In genomic region chr19:26646128-26646527, GRCm38 (mm10) we compare ENCODE assay signal across 11 mouse cellular contexts. TPM values are rescaled to one million over a fixed set of nuclear protein-coding genes. Genes with fewer than 3 reads are reported as not detected.
DNase-seq lines count a peak whose midpoint lies in the region; ATAC-seq and TF ChIP-seq lines count a peak whose summit lies in the region.
"Had no signal": no experiment of that assay in that cellular context is flagged by ENCODE, and none has a peak within 500 bp of the region (broad histone marks: within the 10 kb centered on the region; RNA-seq: fewer than 3 reads in every experiment).

No protein-coding gene starts in this region.

- ATAC-seq in common myeloid progenitor, adult 5-6 weeks (replicated peaks; ENCODE audit: low read depth, poor library complexity, severe bottlenecking), result peak; percentile 95
- ATAC-seq in frontal cortex, adult (ENCODE audit: low TSS enrichment), result no peak; the same call in 1 of the 2 replicates

- DNase-seq in kidney, adult 2 months, result peak; percentile 40
- no peak for DNase-seq in kidney, adult 18-20 months
- peak; percentile 83 for DNase-seq in CD4-positive helper T cell, adult 2 months (ENCODE audit: low read depth, low spot score)
- DNase-seq in spleen, adult 2 months (ENCODE audit: low read depth in 1 of 2, low spot score in 2 of 2), result peak; percentile 55 to 76
- DNase-seq in urinary bladder, adult 2 months (ENCODE audit: low spot score), result no peak
- DNase-seq in ovary, postnatal 10 days (ENCODE audit: low spot score), result no peak
- DNase-seq: adrenal gland, adult 2 months; gastrocnemius, adult 2 months had no signal

- H3K4me3 ChIP-seq in kidney, adult 2 months (ENCODE audit: insufficient read depth, low read depth, low read length), result no peak overlapping the region
- no peak overlapping the region for H3K4me3 ChIP-seq in spleen, adult 2 months (ENCODE audit: extremely low read depth, insufficient read depth, insufficient read length)
- H3K4me3 ChIP-seq: erythroblast, embryonic 14.5 days; gastrocnemius, adult 2 months had no signal

- 22% methylated on average over 2 of the region's 2 CpGs for WGBS in kidney, adult 2 months
- WGBS in spleen, adult 2 months, result 4% methylated on average over 2 of the region's 2 CpGs

- H3K27ac ChIP-seq in kidney, adult 2 months (ENCODE audit: insufficient read depth, low read depth, low read length), result no peak overlapping the region
- H3K27ac ChIP-seq in spleen, adult 2 months (ENCODE audit: insufficient read depth, low read length), result peak overlapping the region; percentile 6
- H3K27ac ChIP-seq: gastrocnemius, adult 2 months had no signal

- no peaks in the 10 kb centered on the region for H3K4me1 ChIP-seq in kidney, adult 2 months (ENCODE audit: control insufficient read depth, insufficient read depth, low read length)
- peaks cover 5% of the 10 kb centered on the region for H3K4me1 ChIP-seq in spleen, adult 2 months (ENCODE audit: control insufficient read depth, insufficient read depth, insufficient read length)

- peaks cover 13% of the 10 kb centered on the region for H3K36me3 ChIP-seq in kidney, adult 2 months (ENCODE audit: control insufficient read depth, insufficient read depth, low read length)
- H3K36me3 ChIP-seq in spleen, adult 2 months (ENCODE audit: control insufficient read depth, insufficient read depth, low read length), result peaks cover 22% of the 10 kb centered on the region

- TF ChIP-seq CTCF in kidney, adult 2 months (conservative IDR thresholded peaks at IDR 0.05; ENCODE audit: insufficient read depth, insufficient read length, low read depth, low read length), result no peak
- no peak for TF ChIP-seq CTCF in spleen, adult 2 months (IDR thresholded peaks at IDR 0.05; ENCODE audit: extremely low read depth, insufficient read depth, insufficient read length, insufficient replicate concordance)

- TF ChIP-seq POLR2A in kidney, adult 2 months (IDR thresholded peaks at IDR 0.05; ENCODE audit: low read depth, low read length), result no peak
- TF ChIP-seq POLR2A in spleen, adult 2 months (IDR thresholded peaks at IDR 0.05; ENCODE audit: low read depth, low read length), result no peak

- no peaks in the 10 kb centered on the region for H3K27me3 ChIP-seq in kidney, adult 2 months (replicated peaks; ENCODE audit: control insufficient read depth, insufficient read depth, low read length)
- no peaks in the 10 kb centered on the region for H3K27me3 ChIP-seq in spleen, adult 2 months (ENCODE audit: control insufficient read depth, insufficient read depth, low read length)

RNA-seq across cellular contexts. Expression of gene Smarca2, which starts 41.3 kb away (rescaled TPM):
- polyA plus RNA-seq in kidney, adult 2 months (2012; rRNA removed), result 34.3 and 45.6 TPM in 2 replicates
- total RNA-seq in common myeloid progenitor, adult 5-6 weeks (2017), result 104 and 109 TPM in 2 replicates
- 22.7 and 23.4 TPM in 2 replicates for polyA plus RNA-seq in spleen, adult 2 months (2012; rRNA removed)
- polyA plus RNA-seq in urinary bladder, adult 2 months (2012; rRNA removed), result 72.7 and 92.8 TPM in 2 replicates

Comparison
In these comparisons a context has a peak if more than half of its experiments do, and no peak if none do; other contexts are left out.
1. DNase-seq: peak in kidney, adult 2 months (single experiment), CD4-positive helper T cell, adult 2 months (single experiment) and spleen, adult 2 months (2 of 2); none in kidney, adult 18-20 months (single experiment), urinary bladder, adult 2 months (single experiment) and ovary, postnatal 10 days (single experiment).